Mouse (Mus musculus) lung, adult 2 months (tissue): ENCODE measurements around the gene Unc119b. TPM values are rescaled to one million over a fixed set of nuclear protein-coding genes. Genes with fewer than 3 reads are reported as not detected.
A peak's percentile ranks its signal among the peaks of the same experiment; 100 is the strongest.

Experiments
- DNase-seq: peaks from one replicate; pipeline ENCODE4 v3.0.0; 2022
- H3K4me1 ChIP-seq: fragments of 200-500 bp; 2 replicates; pipeline ENCODE4 v1.6.1; 2011; ENCODE audit warnings: low read length; ENCODE audit not compliant: control insufficient read depth, insufficient read depth
- H3K4me3 ChIP-seq: fragments of 200-500 bp; replicated peaks from 2 replicates; pipeline ENCODE3; 2011; ENCODE audit warnings: low read depth, mild to moderate bottlenecking, control low read depth, low read length; ENCODE audit errors: extremely low read depth
- CTCF ChIP-seq: fragments of 200-500 bp; IDR thresholded peaks from 2 replicates; pipeline ENCODE4 v1.5.1; 2011; ENCODE audit warnings: mild to moderate bottlenecking, low read length, control low read depth; ENCODE audit not compliant: insufficient read depth
- POLR2A ChIP-seq: fragments of 200-500 bp; IDR thresholded peaks from 2 replicates; pipeline ENCODE4 v1.6.1; 2011; ENCODE audit warnings: low read depth, mild to moderate bottlenecking, control low read depth, low read length, borderline replicate concordance; ENCODE audit errors: extremely low read depth
- WGBS: fragments of 180-500 bp; shearing (Covaris S2); methylation state at CpG from one replicate; pipeline ENCODE4 v1.1.7; 2018; 5-methylcytosine and 5-hydroxymethylcytosine counted together
- polyA plus RNA-seq: library from polyadenylated mRNA; depleted of rRNA; stranded (reverse); fragments of >200 nt; gene quantifications from 2 replicates; pipeline ENCODE4 v1.2.3, GENCODE M21; 2012; rRNA removed

The Unc119b gene
- polyA plus RNA-seq, result 50.0 and 52.8 TPM in 2 replicates

GRCm38 (mm10) chr5:115134234-115135165 is at the start of gene Unc119b:
TSS of gene Unc119b (minus strand) at chr5:115134975.
- Histone ChIP-seq H3K4me3 (peak within 1 kb of the TSS; percentile 70), H3K4me1 (peaks cover 14% of the 10 kb centered on the region)
- WGBS, result under 1% methylated on average over 79 of the region's 81 CpGs
- peak; percentile 90 for DNase-seq
- TF ChIP-seq POLR2A, result peak; percentile 52; the same call in 1 of the 2 replicates
- TF ChIP-seq CTCF, result no peak

- WGBS, result 59% methylated on average over 10 of the region's 10 CpGs
These were observed 48.7 kb upstream of the Unc119b start for GRCm38 (mm10) chr5:115183482-115183881.

GRCm38 (mm10) chr5:115182925-115183324 is 48.1 kb upstream of the Unc119b start:
- Histone ChIP-seq H3K4me1 (0 out of 2 replicates have a peak, but pooled peaks cover 4% of the 10 kb centered on the region), H3K4me3 (no peak overlapping the region)
- no peak for DNase-seq
- TF ChIP-seq CTCF (no peak), POLR2A (no peak)
- WGBS, result 67% methylated on average over 8 of the region's 8 CpGs

More at GRCm38 (mm10) chr5:115183482-115183881, 48.7 kb upstream of the Unc119b start:
- Histone ChIP-seq H3K4me3 (no peak overlapping the region), H3K4me1 (0 out of 2 replicates have a peak, but pooled peaks cover 4% of the 10 kb centered on the region)
- no peak for DNase-seq
- TF ChIP-seq CTCF (no peak), POLR2A (no peak)

GRCm38 (mm10) chr5:115181248-115181940 is 46.6 kb upstream of the Unc119b start:
- no peak for DNase-seq
- Histone ChIP-seq H3K4me3 (no peak overlapping the region), H3K4me1 (no peaks in the 10 kb centered on the region)
- TF ChIP-seq CTCF (no peak), POLR2A (no peak)
- 52% methylated on average over 13 of the region's 13 CpGs for WGBS

GRCm38 (mm10) chr5:115179596-115179995 is 44.8 kb upstream of the Unc119b start:
- no peak for DNase-seq
- H3K4me1 ChIP-seq, result no peaks in the 10 kb centered on the region
- 94% methylated on average over 11 of the region's 11 CpGs for WGBS
- H3K4me3 ChIP-seq, result no peak overlapping the region
- TF ChIP-seq POLR2A (no peak), CTCF (no peak)

- DNase-seq, result no peak
- no peak overlapping the region for H3K4me3 ChIP-seq
- TF ChIP-seq POLR2A (no peak), CTCF (no peak)
- 74% methylated on average over 6 of the region's 6 CpGs for WGBS
- H3K4me1 ChIP-seq, result no peaks in the 10 kb centered on the region
These were observed 43.1 kb upstream of the Unc119b start for GRCm38 (mm10) chr5:115177866-115178265.

- DNase-seq, result no peak
- Histone ChIP-seq H3K4me1 (no peaks in the 10 kb centered on the region), H3K4me3 (no peak overlapping the region)
- 88% methylated on average over 1 of the region's 1 CpGs for WGBS
- peak; percentile 69 for TF ChIP-seq CTCF
- TF ChIP-seq POLR2A, result no peak
These were observed 39.8 kb upstream of the Unc119b start for GRCm38 (mm10) chr5:115174554-115174953.

- TF ChIP-seq CTCF, result no peak
- 68% methylated on average over 8 of the region's 8 CpGs for WGBS
- H3K4me3 ChIP-seq, result no peak overlapping the region
- H3K4me1 ChIP-seq, result peaks cover 9% of the 10 kb centered on the region
- no peak for DNase-seq
These were observed 35.4 kb upstream of the Unc119b start for GRCm38 (mm10) chr5:115170150-115170549.

- WGBS, result 58% methylated on average over 27 of the region's 27 CpGs
- H3K4me1 ChIP-seq, result peaks cover 9% of the 10 kb centered on the region
- TF ChIP-seq POLR2A (no peak), CTCF (no peak)
- DNase-seq, result no peak
- no peak overlapping the region for H3K4me3 ChIP-seq
These were observed 34.1 kb upstream of the Unc119b start for GRCm38 (mm10) chr5:115168641-115169415.
